Mouse (Mus musculus) adrenal gland, postnatal 25 days (tissue): ENCODE measurements around the gene Ccdc14. TPM values are rescaled to one million over a fixed set of nuclear protein-coding genes. Genes with fewer than 3 reads are reported as not detected.
"Not testable (repeated sequence)": the region's sequence is repeated elsewhere in the genome, so short reads cannot be mapped to it uniquely, and the experiment has no call there.

Experiments
- DNase-seq: peaks from one replicate; pipeline ENCODE4 v3.0.0; 2021; ENCODE audit warnings: mixed read lengths
- long read RNA-seq: library from polyadenylated mRNA; stranded (forward); transcript quantifications from one replicate; pipeline ENCODE4 v2.0.0, GENCODE M21; 2021
- total RNA-seq: library from RNA; stranded (reverse); gene quantifications from 2 replicates; pipeline ENCODE4 v1.2.3, GENCODE M21; 2021

Ccdc14 gene
- 3.9 and 4.1 TPM in 2 replicates for total RNA-seq
- long read RNA-seq, full-length matches to known transcripts: 2 of 4 reads
- long read RNA-seq, partial matches to known transcripts: 1 of 4 reads
- long read RNA-seq, other reads (novel, unspliced or antisense): 1 of 4 reads

DNA sequence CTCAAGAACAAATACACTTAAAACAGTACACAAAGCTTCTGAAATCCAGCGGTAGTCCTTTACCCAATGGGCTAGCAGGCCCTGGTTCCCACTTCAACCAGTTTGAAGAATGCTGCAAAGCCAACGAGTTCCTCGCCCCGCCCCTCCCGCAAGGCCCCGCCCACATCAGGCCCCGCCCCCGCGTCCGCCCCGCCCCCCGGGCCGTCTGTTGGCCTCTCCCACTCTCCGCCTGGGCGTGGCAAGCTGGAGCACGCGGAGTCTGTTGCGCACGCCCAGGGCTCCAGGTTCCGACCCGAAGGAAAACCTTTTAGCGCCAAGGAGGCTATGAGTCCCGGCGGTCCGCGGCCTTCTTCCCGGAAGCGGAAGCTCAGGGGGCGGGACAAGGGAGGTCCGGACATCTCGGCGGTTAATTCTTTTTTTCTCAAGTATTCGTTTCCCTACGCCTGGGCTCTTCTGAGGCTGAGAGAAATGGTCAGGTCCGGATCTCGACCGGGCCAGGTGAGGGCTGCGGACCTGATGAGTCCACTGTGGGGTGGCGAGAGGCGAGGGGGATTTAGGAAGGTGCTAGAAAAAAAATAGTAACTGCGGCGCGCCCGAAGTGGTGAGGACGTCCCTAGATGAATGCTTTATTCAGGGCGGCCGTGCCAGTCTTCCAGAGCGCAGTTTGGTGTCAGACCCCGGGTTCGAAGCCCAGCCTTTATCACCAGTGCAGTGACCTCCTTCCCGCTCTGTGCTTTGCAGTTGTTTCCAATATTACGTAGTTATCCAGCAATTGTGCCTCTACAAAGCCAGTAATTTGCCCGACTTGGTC is at the start of gene Ccdc14:
Gene Ccdc14 (plus strand): TSS at position 283 of the 811 bp plus-strand sequence.
- DNase-seq: peak; percentile 85

DNA sequence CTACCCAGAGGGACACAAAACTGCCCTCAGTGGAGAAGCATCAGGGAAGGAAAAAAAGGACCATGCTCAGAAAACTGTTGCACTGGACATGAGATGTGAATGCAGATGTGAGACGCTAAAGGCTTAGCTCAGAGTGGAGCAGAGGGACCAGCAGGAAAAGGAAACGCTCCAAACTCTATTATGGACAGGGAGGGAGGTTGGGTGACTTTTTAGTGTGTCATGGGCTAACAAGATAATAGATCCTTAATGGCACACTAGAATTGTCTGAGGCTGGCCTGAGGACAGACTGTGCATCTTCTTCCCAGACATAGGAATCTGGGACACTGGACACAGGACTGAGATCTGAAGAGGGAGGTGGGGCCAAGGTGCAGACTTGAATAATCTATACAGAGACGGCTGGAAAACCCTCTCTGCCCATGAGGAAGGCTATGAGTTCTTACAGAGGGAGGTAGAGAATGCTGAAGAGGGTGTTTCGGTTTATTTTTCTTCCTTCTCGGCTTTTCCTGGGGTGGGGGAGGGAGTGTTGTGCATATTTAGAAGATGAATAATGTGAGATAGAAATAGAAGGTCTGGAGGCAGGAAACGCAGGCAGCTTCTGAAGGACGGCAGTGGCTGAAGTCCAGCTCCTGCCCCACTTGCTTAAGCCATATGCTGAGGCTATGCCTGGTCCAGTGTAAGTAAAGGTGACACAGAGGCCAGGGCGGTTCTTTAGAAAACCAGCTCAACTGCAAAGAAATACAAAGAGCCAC is 46.7 kb upstream of the Ccdc14 start:
- no peak for DNase-seq

DNA sequence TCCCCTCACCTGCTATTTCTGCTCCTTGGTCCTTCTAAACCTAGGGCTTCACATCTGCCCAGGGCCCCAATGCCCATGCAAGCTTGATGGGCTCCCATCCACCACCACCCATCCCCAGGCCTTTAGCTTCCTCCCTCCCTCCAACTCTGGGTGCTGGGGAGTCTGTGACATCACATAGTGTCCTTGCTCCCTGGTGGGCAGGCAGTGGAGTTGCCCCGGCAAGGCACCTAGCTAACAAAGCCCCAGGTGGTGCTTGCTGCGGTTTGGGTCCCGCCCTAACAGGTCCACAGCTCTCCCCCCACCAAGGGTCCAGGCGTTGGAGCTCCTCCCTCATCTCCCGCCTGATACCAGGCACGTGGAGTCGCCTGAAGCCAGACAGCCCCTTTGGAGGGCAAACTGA is 40.8 kb upstream of the Ccdc14 start, which contains the start of gene Ropn1:
Gene Ropn1 (plus strand): TSS at position 301 of the 400 bp plus-strand sequence.
- DNase-seq: no peak

DNA sequence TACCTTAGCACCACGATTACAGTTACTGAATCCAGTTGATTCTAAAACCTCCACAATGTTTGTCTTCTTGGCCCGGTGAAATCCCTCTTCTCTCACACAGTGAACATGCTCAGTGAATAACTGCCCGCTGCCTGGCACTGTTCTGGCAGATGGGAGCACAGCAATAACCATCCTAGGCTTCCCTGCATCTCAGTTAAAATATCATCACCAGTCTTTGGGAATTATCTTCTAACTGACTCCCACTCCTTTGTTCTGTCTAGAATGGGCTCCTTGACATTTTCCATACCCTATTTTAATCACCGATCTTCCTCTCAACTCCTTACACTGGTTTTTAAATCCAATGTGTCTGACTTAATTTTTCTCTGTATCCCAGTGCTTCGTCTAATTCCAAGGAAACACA is 37.4 kb upstream of the Ccdc14 start:
- no peak for DNase-seq

DNA sequence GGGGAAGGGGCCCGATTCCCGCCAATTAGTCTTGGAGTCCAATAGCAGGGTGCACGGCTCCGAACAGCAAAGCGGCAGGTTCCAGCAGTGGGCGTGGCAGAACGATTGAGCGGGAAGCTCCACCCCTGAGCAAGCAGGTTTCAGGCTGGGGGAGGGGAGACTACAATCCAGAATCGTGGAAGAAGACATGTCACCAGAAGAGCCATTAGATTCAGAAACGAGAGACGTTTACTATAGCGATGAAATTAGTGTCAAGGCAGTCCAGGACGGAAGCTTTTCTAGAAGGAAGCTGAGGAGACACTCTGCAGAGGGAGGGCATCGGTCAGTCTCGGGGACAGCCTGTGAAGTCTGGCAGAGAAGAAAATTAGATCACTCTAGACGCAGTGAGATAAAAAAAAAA is 32.9 kb upstream of the Ccdc14 start:
- not testable (repeated sequence) for DNase-seq

DNA sequence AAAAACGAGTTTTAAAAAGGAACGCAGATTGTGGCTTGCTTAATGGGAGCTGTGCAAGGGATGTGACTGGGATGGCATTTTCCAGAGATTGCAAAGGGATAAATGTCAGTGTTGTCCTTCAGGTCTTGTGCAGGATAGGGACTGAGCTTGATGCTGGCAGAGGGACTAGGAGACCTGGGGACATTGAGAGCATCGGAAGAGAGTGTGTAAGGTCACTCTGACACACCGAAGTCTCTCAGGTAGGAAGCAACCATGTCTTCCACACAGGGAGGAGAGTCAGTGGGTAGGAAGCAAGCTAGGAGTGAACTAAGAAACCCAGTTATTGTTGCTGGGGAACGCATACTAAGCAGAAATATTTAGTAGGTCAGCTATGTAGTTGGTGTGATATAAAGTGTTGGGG is 32.4 kb upstream of the Ccdc14 start:
- DNase-seq: no peak

DNA sequence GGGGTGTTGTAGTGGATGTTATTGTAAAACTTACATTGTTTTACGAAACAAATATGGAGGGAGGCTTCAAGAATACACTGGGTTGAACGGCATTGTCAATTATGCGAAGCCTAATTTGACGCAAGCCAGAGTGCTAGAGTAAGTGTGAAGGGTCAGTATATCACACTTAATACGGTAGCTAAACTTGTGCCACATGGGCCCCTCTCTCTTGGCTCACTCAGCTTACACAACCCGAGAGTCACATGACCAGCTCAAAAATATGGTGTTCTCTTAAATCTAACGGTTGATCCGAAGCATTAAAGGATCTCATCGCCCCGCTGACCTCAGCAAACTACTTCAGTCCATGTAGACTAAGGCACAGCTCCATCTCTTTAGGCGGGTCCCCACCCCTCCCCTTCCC is 32.0 kb upstream of the Ccdc14 start:
- DNase-seq: no peak

DNA sequence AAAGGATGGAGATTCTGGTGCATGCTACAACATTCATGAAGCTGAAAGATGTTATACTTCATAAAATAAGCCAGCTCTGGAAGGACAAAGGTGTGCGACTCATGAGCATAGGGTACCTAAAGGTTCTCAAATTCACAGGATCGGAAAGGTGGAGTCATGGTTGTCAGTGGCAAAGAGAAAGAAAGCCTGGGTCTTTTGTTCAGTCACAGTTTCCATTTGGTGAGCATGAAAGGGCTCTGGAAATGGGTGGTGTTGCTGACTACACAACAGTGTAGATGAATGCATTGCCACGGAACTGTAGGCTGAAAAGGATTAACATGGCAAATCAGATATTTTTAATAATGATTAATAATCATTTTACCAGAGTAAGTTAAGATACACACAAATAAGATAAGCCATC is 25.9 kb upstream of the Ccdc14 start:
- DNase-seq: no peak

DNA sequence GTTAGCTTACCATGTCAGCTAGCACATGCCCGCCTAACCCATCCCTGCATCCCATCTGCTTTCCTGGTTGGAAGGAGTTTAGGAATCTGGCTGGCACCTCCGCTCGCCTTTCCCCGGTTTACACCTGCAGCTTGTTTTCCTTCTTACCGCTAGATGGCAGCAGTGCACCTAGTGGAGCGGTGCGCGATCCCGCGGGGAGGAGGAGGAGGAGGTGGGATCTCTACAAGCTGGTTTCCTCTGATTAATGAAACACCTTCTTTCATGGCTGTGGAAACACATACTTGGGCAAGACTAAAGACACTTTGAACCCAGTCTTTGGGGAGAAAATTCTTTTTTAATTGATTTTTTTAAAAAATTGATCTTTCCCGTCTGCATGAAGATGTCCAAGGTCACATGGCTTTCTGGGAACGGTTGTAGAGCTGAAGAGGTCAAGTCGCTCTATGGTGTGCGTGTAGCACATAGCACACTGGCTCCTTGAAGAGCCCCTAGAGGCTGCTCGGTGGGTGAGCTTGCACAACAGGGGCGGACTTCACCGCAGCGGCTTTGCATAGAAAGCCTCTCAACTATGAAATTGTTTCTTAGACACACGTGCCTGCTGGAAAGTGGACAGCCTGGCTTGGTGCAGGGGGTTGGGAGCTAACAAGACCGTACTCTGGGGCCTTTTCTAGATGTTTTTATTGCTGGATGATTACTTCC is 23.2 kb upstream of the Ccdc14 start:
- DNase-seq: peak; percentile 70

DNA sequence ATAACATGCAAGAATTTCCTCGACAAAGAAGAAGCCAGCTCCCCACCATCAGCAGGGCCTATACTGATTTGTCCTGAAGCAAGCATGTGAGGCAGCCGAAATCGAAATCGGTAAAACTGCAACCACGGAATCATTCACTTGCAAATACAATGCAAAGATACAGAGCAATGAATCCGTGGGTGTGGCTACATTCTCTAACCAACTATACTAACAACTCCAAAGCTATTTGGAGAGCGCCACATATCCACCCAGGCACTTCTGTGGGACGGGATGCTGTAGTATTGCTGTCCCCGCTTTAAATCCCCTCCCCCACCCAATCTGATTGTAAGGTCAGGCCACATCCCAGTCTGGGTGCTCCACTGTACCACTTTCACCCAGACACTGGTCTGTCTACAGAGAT is 22.1 kb upstream of the Ccdc14 start:
- DNase-seq: no peak

DNA sequence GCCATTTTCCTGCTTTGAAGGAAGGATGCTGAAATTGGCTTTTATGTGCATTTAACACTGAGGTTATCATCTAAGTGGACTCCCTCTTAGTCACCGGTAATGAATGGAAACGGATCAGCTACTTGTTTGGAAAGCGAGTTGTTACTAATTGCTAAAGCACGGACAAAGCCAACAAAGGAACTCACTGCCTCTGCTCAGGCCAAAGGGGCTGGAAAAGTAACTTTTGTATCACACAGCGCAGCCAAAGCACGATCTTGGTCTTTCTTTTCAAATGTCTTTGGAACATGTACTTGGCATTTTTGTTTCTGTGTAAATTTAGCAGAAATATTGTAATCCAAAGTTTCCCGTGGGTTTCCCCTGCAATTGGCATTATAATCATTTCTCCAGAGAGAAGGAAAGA is 18.4 kb upstream of the Ccdc14 start:
- DNase-seq: no peak

DNA sequence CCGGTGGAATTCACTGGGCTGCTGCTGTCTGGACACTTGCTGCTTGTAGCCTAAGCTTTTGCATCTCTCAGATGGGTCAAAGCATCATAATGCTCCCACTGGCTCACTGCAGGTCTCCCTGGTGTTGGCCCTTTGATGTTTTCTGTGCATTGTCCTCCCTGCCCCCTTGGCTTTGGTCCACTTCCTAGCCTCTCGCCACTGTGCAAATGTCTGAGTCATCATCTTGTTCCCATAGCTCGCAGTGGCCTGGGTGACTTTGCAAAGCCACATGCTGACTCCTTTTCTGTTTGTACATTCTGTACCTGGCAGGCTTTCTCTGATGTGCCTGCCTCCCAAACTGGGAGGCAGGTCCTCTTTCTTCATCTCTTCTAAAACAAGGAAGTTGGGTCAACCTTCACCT is 17.6 kb upstream of the Ccdc14 start:
- DNase-seq: peak; percentile 22

DNA sequence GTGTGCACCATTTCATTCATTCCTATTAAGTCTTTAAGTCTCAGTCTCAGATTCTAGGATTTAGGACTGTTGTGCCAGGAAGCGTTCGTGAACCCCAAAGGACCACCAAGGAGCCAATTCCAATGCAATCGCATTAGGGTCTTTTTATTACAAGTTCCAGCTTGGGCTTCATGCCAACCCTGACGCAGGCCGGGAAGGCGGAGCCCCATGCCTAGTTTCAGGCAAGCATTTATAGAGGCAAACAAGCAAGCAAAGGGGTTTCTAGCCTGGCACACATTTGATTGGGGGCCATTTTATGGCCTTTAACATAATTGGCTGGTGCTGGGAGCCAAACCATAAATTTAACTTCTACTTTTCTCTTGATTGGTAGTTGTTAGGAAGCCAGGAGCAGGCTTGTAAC is 16.1 kb upstream of the Ccdc14 start:
- no peak for DNase-seq

DNA sequence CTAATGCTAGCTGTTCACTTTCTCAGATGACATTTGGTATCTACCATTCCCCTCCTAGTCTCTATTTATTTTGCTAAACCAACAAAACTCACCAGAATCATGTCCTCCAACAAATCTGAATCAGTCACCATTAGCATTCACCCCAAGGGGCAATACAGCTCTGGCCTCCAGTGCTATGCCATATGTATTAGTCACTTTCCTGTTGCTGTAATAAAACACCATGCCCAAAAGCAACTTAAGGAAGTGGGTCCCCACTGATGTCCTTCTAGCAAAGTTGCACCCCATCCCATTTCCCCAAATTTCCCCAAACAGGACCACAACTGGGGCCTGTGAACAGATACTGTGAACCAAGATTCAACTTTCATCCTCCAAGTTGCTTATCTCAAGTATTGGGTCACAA is 8.6 kb upstream of the Ccdc14 start:
- no peak for DNase-seq

DNA sequence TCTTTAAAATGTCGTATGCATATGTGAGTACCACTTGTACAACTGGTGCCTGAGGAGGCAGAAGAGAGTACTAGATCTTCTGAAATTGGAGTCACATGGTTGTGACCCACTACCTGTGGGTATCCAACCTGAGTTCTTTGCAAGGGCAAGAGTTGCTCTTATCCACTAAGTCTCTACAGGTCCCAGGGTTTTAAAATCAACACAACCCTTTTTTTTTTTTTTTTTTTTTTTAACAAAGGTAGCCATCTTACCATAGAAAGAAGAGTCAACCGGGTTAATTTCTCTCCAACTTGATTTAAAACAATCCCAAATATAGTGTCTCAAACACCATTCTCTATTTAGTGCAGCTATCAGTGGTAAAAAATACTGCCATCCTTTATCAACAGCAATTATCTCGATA is 537 bp upstream of the Ccdc14 start:
- no peak for DNase-seq

DNA sequence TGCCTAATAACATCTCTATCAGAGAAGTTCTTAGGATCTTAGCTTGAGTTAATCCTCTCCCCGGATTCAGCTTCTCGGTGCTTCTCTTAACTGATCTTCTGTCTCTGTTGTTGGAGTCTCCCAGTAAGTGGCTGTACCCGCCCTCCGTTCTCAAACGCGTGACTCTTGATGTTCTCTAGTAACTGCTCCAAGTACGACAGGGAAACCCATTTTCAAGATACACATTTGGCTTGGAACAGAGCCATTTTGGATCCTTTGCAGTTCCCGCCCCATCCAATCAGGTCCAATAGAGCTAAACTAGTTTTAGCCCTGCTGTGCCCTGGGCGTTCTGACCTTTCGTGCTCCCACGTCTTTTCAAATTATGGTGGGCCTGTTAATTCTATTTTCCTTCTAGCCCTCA is 740 bp downstream of the Ccdc14 start:
- DNase-seq: no peak

DNA sequence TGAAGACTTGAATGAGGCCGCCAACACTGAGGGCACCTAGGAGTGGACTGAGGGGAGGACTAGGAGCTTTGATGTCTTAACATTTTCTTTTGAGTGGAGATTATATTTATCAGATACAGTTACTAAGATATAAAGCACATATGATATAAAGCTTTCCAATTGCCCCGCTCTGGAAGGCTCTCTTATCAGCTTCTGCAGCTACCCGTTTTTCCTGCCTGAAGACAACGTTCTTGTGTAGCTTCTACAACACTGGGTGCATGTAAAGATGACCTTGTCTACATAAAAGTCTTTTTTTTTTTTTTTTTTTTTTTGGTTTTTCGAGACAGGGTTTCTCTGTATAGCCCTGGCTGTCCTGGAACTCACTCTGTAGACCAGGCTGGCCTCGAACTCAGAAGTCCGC is 4.1 kb downstream of the Ccdc14 start:
- no peak for DNase-seq

DNA sequence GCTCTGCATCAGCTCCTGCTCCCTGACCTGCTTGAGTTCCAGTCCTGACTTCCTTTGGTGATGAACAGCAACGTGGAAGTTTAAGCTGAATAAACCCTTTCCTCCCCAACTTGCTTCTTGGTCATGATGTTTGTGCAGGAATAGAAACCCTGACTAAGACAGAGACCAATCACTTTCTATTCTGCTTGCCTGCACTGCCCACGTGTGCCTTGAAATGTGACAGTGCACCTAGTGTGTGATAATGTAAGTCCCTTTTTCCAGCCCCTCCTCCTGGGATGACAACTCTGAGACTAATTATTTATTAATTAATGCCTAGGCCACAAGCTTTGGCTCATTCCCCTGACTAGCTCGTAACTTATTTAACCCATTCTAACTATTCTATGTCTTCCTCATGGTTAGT is 8.3 kb downstream of the Ccdc14 start:
- not testable (repeated sequence) for DNase-seq

DNA sequence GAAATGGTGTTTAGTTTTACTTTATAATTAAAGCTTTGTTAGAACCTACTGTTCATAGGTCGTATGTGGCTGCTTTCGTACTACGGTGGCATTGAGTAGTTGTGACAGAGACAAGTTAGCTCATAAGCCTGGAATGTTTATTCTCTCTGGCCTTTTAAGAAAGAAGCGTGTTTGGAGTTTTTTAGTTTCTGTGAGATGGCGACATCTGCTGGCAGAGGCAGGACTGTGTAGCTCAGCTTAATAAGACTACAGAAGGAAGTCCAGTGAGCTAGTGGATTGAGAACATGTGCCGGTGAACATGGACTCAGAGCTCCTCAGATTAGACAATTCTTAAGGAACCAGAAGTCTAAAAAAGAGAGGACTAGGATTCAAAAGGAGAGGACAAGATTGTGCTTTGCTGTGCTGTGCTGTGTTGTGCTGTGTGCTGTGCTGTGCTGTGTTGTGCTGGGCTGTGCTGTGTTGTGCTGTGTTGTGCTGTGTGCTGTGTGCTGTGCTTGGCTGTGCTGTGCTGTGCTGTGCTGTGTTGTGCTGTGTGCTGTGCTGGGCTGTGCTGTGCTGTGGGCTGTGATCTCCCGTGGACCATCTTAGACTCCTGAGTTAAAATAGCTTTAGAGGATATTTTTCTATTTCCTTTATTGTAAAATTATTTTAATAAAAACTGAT is 9.9 kb downstream of the Ccdc14 start:
- peak; percentile 65 for DNase-seq

DNA sequence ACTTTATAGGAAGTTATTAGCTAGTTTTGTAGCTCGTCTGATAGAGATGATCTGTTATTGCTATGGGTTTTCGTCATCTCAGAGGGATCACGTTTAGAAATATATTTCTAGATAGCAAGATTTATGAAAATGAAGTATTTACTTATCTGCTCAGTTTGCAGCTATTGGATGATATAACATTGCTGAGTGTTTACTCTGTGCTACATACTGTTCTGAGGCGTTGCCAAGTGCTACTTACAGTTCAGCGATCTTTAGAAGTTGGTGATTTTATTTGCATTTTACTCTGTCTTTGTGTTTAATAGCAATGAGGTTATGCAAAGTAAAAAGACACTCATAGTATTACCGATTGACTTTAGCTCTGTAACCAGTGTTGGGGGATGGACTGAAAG is 10.4 kb downstream of the Ccdc14 start:
- no peak for DNase-seq

DNA sequence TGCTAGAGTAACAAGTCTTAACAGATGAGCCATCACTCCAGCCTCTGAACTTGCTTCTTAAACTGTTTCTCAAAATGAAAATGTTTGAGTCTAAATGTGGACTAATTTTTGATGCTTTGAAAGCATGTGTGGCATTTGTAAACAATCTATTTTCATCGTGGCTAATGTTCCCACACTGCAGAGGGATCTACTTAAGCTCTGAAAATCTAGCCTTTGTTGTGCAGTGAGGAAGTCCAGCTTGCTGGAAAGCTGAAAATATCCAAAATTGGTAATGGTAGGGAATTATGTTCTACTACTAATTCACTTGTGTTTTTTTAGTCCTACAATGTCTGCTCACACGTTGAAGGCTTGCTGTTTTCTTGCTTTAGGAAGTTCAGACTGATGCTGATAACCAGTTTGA is 15.6 kb downstream of the Ccdc14 start:
- DNase-seq: no peak

DNA sequence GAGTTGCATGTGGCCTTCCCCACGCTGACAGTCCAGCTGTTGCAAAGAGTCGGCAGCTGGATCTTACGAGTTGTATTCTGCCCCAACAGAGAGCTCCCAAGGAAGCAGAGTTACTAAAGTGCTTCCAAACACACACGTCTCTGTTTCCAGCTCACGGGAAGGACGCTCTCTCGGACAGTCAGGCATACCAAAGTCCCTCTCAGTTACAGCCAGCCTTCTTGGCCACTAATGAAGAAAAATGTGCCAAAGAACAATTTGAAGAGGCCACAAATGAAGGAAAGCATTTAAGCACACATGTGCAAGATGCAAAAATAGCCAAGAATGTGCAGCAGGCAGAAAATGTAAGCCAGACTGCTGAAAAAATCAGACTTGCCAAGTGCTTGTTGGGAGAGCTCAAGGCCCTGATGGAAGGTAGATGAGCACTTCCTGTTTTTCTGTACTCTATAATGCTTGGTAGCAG is 16.1 kb downstream of the Ccdc14 start:
- DNase-seq: no peak
